Mouse (Mus musculus) bone marrow, adult 2 months (tissue): ENCODE data around the gene Setdb1. TPM values are rescaled to one million over a fixed set of nuclear protein-coding genes. Genes with fewer than 3 reads are reported as not detected.

Experiments used
- H3K27ac ChIP-seq: fragments of 200-500 bp; 2 replicates; pipeline ENCODE4 v1.5.1; 2012; ENCODE audit warnings: low read depth, mild to moderate bottlenecking, control low read depth, inconsistent platforms, low read length; ENCODE audit not compliant: control insufficient read depth, poor library complexity, insufficient read depth
- H3K4me1 ChIP-seq: fragments of 200-500 bp; 2 replicates; pipeline ENCODE4 v1.6.1; 2011; ENCODE audit warnings: low read length; ENCODE audit not compliant: control insufficient read depth, insufficient read depth
- H3K4me3 ChIP-seq: fragments of 200-500 bp; replicated peaks from 2 replicates; pipeline ENCODE3; 2011; ENCODE audit warnings: mild to moderate bottlenecking, low read depth, low read length, control low read depth; ENCODE audit not compliant: control insufficient read depth
- CTCF ChIP-seq: fragments of 200-500 bp; IDR thresholded peaks from 2 replicates; pipeline ENCODE4 v1.5.1; 2011; ENCODE audit warnings: low read length, control low read depth; ENCODE audit not compliant: control insufficient read depth, insufficient read depth
- POLR2A ChIP-seq: fragments of 200-500 bp; IDR thresholded peaks from 2 replicates; pipeline ENCODE4 v1.6.1; 2011; ENCODE audit warnings: low read depth, mild to moderate bottlenecking, control low read depth, low read length, borderline replicate concordance; ENCODE audit not compliant: control insufficient read depth
- WGBS: fragments of 180-500 bp; shearing (Covaris S2); methylation state at CpG from one replicate; pipeline ENCODE4 v1.1.7; 2018; 5-methylcytosine and 5-hydroxymethylcytosine counted together
- polyA plus RNA-seq: library from polyadenylated mRNA; stranded (reverse); fragments of >200 nt; gene quantifications from 2 replicates; pipeline ENCODE4 v1.2.4, GENCODE M21; 2011; ENCODE audit warnings: low replicate concordance; ENCODE audit not compliant: missing spikeins, insufficient read depth, insufficient read length

The Setdb1 gene
- polyA plus RNA-seq, 1 experiment: 27.0 TPM

GRCm38 (mm10) chr3:95307100-95307499 is 49.9 kb downstream of the Setdb1 start, which contains the start of gene Anxa9:
Gene Anxa9, minus strand, starts transcription at chr3:95307176.
- no peak for TF ChIP-seq CTCF
- TF ChIP-seq POLR2A: no peak
- no peak within 1 kb of the TSS for H3K4me3 ChIP-seq
- H3K4me1 ChIP-seq: no peaks in the 10 kb centered on the region; the same call in 1 of the 2 replicates
- WGBS: 80% methylated on average over 7 of the region's 7 CpGs
- no peak within 1 kb of the TSS for H3K27ac ChIP-seq

GRCm38 (mm10) chr3:95306244-95306643 is 50.8 kb downstream of the Setdb1 start:
- Histone ChIP-seq H3K4me3 (no peak overlapping the region), H3K27ac (no peak overlapping the region), H3K4me1 (no peaks in the 10 kb centered on the region)
- TF ChIP-seq POLR2A (no peak), CTCF (no peak)
- WGBS: 84% methylated on average over 4 of the region's 4 CpGs

GRCm38 (mm10) chr3:95301204-95301796 is 55.7 kb downstream of the Setdb1 start:
- 99% methylated on average over 3 of the region's 3 CpGs for WGBS
- Histone ChIP-seq H3K4me3 (no peak overlapping the region), H3K4me1 (no peaks in the 10 kb centered on the region), H3K27ac (no peak overlapping the region)
- no peak for TF ChIP-seq POLR2A
- no peak for TF ChIP-seq CTCF

GRCm38 (mm10) chr3:95298018-95298417 is 59.0 kb downstream of the Setdb1 start:
- Histone ChIP-seq H3K4me1 (peaks cover 7% of the 10 kb centered on the region; the same call in 1 of the 2 replicates), H3K27ac (no peak overlapping the region), H3K4me3 (no peak overlapping the region)
- no peak for TF ChIP-seq POLR2A
- no peak for TF ChIP-seq CTCF
- 64% methylated on average over 7 of the region's 7 CpGs for WGBS

GRCm38 (mm10) chr3:95296103-95296469 is 60.9 kb downstream of the Setdb1 start:
- TF ChIP-seq CTCF (peak; percentile 65), POLR2A (no peak)
- no peak overlapping the region for H3K27ac ChIP-seq
- H3K4me1 ChIP-seq: peaks cover 7% of the 10 kb centered on the region; the same call in 1 of the 2 replicates
- WGBS: 7% methylated on average over 5 of the region's 5 CpGs
- no peak overlapping the region for H3K4me3 ChIP-seq

GRCm38 (mm10) chr3:95295321-95296102 is 61.5 kb downstream of the Setdb1 start:
- no peak overlapping the region; the same call in 1 of the 2 replicates for H3K27ac ChIP-seq
- WGBS: 76% methylated on average over 11 of the region's 11 CpGs
- TF ChIP-seq CTCF (no peak), POLR2A (no peak)
- H3K4me1 ChIP-seq: peaks cover 7% of the 10 kb centered on the region; the same call in 1 of the 2 replicates
- H3K4me3 ChIP-seq: no peak overlapping the region

- peak overlapping the region; percentile 67 for H3K27ac ChIP-seq
- no peak overlapping the region for H3K4me3 ChIP-seq
- WGBS: 59% methylated on average over 5 of the region's 5 CpGs
- peaks cover 7% of the 10 kb centered on the region; the same call in 1 of the 2 replicates for H3K4me1 ChIP-seq
- TF ChIP-seq CTCF: no peak
- no peak for TF ChIP-seq POLR2A
Observed at GRCm38 (mm10) chr3:95294718-95295117, 62.3 kb downstream of the Setdb1 start.

GRCm38 (mm10) chr3:95294316-95294715 is 62.7 kb downstream of the Setdb1 start:
- WGBS: 36% methylated on average over 7 of the region's 7 CpGs
- Histone ChIP-seq H3K27ac (peak overlapping the region; percentile 67), H3K4me1 (peaks cover 7% of the 10 kb centered on the region; the same call in 1 of the 2 replicates), H3K4me3 (no peak overlapping the region)
- TF ChIP-seq CTCF: no peak
- TF ChIP-seq POLR2A: no peak
